Mouse (Mus musculus): ENCODE results near the gene Pinlyp.

DNA sequence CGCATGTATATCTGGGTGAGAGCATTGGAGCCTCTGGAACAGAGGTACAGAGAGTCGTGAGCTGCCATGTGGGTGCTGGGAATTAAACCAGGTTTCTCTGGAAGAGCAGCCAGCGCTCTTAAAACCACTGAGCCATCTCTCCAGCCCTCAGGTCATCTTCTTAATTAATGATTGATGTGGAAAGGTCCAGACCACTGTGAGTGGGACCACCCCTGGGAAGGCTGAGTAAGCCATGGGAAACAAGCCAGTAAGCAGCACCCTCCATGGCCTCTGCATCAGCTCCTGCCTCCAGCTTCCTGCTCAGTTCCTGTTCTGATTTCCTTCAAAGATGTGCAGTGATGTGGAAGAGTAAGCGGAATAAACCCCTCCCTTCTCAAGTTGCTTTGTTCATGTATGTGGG is 46.2 kb upstream of the Pinlyp start:
- TF ChIP-seq POLR2A (IDR thresholded peaks at IDR 0.05; ENCODE audit: control insufficient read depth, low read depth, low read length) (no peak), CTCF (IDR thresholded peaks at IDR 0.05; ENCODE audit: control insufficient read depth, insufficient read depth, insufficient replicate concordance, low read depth, low read length) (no peak)
